Mouse (Mus musculus) lung, adult 2 months (tissue): ENCODE results near the gene Tac4.

ENCODE experiments used
- CTCF ChIP-seq: fragments of 200-500 bp; IDR thresholded peaks from 2 replicates; pipeline ENCODE4 v1.5.1; 2011; ENCODE audit warnings: mild to moderate bottlenecking, low read length, control low read depth; ENCODE audit not compliant: insufficient read depth
- POLR2A ChIP-seq: fragments of 200-500 bp; IDR thresholded peaks from 2 replicates; pipeline ENCODE4 v1.6.1; 2011; ENCODE audit warnings: low read depth, mild to moderate bottlenecking, control low read depth, low read length, borderline replicate concordance; ENCODE audit errors: extremely low read depth

GRCm38 (mm10) chr11:95310648-95311424, 49.5 kb downstream of the Tac4 start:
- TF ChIP-seq POLR2A = no peak
- TF ChIP-seq CTCF = no peak
